Mouse (Mus musculus): ENCODE measurements around the gene Fosb.
A peak's percentile ranks its signal among the peaks of the same experiment; 100 is the strongest.

Fosb gene

DNA sequence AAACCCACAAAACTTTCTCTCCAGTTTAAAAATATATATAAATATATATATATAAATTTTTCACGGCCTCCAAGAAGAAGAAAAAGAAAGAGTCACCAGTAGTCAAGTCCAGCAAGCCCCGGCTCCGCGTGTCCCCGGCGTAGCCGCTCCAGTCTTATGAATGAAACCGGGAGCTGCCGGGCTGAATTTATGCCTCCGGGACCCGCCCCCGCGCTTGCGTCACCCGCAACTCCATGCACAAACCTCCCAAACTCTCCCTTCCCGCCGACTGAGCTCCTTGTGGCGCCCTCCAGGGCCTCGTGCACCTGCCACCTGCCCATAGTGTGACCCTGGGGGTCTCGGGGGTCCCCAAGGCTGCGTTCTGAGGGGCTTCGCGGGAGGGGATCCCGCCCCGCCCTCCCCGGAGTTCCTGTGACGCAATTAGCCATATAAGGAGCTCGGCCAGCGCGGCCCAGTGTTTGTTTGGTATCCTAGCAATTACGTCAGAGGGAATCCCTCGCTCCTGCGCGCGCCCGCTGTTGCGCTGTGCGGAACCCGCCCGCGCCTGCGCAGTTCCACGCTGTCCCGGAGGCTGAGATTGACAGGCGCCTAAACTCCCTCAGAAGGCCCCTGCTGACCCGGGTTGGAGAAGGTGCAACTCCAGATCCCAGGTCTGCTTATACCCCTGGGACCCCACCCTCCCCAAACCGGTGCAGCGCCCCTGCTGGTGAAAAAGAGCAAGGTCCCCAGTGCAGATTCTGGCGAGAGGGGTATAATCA, at the start of gene Fosb:
Fosb (minus strand) TSS at position 168 of the 758 bp plus-strand sequence.
- peak; percentile 91 for DNase-seq

DNA sequence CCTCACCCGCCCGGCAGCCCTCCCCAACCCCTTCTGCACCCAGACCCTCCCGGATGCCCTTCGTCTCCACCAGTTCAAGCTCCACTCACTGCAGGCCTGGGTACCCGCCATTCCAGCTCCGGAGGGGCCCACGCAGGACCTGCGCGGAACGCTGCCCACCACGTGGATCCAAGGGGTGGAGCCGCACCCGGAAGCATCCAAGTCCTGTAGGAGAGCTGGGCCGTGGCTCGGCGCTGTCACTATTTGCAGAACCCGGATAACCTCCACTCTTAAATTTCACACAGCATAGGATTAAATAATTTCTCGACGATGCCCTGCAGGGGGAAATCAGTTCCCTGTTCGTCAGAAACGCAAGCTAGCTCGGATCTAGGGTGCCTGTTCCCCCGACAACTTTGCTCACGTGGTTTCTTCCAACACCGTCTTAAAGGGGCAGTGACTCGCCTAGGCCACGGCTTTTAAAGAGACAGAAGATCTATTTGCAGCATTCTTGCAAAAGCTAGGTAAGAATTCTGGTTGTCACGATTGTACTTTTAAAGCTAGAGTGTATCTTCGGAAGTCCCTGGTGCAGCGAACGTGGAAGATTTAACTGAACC, 49.5 kb upstream of the Fosb start, which contains the start of the genes Cd3eap and Ppp1r13l:
Cd3eap (minus strand) TSS at position 185 of the 593 bp plus-strand sequence.
Ppp1r13l (plus strand) TSS at position 451 of the 593 bp plus-strand sequence.
- peak; percentile 83 for DNase-seq

DNA sequence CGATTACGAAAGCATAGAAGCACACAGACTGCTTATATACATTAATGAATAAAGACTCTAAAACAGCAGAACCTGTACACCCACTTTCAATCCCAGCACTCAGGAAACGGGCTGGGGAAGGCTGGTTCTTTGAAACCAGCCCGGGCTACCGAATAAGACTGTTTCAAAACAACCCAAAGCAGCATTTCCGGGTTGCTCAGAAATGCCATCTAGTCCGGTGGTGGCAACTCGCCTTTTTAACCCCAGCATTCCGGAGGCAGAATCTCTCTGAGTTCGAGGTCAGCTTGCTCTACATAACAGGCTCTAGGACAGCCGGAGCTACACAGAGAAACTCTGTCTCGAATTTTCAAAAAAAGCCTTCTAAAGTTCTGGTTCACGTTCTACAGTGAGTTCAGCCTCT, 48.8 kb upstream of the Fosb start:
- no peak for DNase-seq

DNA sequence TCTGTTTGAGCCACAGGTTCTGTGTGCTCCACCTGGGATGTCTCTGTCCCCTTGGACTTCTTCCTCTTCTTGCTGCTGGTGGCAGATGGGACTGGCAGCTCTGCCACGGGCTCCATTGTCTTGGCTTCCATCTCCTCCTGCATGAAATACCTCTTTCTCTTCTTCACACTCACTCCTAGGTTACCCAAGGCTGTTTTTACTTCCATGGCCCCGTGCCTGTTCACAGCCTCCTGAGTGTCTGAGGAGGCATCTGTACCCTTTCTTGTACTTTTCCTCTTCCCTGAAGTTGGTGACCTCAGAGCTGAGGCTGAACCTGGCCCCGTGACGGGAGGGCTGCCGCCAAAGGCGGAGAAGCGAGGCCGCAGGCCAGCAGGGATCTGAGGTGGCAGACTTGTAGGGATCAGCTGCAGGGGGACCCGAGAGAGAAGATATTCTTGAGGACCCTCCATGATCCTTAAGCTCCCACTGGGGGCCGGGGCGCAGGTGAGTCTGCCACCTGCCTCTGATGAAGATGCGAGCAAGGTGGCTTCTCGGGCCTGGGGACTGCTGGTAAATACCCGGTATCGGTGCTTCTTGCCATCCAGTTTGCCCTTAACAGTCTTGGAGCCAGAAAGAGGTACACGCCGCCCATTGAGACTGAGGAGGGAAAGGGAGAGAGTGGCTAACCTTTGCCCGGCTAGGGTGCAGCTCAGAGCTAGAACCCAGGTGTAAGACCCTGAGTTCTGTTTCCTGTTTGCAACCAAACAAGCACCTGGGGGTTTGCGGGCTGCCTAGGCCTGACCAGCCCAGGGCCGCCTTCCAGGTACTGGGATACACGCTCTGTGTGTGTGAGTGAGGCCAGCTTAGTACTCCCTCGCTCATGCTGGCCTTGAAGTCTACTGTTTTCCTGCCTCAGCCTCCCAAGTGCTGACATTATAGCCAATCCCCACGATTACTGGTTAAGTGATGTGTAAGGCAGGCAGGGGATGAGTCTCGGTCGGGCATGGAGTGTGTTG, 47.8 kb upstream of the Fosb start:
- no peak for DNase-seq

DNA sequence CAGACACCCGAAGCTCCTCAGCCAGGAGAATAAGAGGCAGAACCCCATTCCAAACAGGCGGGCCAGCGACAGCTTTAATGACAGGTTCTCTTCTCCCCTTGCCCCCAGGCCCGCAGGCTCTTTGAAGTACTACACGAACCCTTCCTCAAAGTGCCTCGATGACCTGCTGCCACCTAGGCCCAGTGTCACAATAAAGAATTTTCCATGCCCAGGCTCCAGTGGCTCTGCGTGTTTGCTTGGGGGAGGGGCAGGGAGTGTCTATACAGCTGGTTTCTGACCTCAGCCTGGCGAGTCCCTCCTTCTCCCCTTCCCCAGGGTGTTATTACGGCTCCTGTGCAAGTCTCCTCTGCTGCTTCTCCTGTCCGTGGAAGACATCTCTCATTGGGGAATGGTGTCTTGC, 46.5 kb upstream of the Fosb start:
- DNase-seq = no peak

DNA sequence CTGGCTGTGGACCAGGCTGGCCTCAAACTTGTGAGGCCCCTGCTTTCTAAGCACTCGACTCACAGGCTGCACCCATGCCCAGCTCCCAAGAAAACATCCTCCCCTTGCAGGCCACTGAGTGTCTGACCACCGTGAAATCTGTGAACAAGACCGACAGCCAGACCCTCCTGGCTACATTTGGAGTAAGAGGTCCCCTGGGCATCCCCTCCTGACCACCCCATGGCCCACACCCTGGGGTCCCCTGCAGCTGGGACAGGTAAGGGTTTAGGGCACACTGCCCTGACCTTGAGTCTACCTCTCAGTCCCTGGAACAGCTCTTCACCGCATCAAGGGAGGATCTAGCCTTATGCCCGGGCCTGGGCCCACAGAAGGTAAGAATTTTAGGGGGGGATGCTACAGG, 45.1 kb upstream of the Fosb start:
- DNase-seq = no peak

DNA sequence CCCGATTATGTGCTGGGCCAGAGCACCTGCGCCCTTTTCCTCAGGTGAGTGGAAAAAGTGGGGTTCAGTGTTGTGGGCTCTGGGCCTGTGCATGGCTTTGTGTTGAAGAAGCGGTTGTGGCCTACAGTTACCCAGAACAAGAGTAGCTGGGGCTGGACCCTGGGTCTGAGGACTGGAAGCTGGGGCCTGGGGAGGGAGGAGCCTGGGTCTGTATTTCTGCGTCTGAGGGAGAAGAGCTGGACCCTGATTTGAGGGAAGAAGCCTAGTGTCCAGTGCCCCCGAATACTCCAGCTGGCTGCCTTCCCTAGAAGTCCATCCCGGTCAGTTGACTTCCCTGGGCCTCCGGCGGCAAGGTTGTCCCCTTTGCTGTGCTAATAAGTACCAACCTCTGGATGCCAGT, 40.4 kb upstream of the Fosb start:
- no peak for DNase-seq

DNA sequence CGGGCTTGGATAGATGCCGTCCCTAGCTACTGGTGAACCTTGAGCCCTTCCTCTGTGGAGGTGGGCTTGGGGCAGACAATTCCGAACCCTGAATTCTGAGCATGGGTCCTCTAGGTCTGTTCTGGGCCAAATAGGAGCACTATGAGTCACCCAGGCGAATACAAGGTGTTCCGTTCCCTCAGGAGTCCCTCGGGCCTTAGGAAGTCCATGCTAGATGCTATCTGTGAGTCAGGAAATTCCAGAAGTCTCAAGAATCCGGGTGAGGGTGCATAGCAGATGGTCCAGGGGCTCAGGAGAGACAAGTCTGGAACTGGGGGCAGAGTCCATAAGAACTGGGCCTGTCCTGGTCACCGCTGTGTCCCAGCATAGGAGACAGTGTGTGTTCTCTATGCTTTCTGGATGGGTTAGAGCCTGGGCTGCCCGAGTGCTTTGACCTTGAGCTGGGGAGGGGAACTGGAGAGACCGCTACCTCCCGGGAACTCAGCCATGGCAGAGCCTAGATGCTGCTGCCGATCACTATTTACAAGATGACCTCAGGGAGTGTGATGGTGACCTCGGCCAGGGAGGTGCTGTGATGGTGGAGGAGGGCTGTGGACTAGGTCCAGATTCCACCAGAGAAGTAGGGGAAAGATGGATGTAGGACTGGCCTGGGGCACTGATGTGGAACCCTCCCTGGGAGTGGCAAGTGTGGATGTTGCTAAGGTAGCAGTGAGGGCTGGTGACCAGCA, 39.5 kb upstream of the Fosb start:
- DNase-seq = no peak

DNA sequence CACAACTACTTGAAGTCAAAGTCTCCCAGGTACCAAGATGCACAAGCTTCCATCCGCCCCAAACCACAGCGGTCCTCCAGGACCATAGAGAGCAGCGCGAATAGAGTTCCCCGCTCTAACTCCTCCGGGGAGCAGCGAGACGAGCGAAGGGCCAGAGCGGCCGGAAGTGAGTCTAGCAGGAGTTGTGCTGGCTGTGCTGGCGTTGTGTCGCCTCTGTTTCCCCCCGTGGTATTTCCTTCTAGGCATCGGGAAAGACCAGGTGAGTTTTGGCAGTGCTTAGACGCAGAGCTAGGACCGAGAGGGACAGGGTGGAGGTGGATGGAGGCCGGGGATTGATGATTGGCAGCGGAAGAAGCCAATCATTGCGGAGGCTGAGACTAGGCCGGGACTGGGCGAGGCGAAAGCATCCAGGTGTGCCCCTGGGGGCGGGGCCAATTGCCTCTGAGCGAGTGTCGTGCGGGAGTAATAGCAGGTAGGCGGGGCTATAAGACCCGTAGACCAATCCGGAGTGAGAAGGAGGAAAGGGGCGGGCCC, 35.2 kb upstream of the Fosb start:
- DNase-seq = peak; percentile 99

DNA sequence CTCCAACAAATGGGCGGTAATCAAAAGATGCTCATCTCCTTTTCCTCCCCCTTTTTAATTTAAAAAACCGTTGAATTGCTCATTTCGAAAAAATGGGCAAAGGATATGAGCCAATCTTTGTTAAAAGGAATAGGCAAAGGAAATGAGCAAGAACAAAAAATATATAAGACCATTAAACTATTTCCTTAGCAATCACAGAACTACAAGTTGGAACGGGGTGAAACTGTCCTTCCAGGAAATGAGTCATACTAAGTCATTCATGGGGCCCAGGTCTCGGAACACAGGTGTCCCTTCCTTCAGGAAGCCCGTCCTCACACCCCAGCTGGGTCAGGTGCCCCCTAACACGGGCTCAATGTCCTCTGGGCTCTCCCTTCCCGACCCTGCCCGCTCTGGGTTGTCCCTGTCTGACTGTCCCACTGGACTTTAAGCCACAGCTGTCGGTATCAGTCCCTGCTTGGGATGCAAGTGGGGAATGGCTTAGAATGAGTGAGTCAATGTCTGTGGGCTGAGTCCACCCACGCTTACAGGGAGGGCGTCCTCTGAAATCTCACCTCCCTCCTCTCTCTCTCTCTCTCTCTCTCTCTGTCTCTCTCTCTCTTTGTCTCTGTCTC, 34.5 kb upstream of the Fosb start, which contains the start of gene Ercc1:
Ercc1 (plus strand) TSS at position 542 of the 611 bp plus-strand sequence.
- no peak for DNase-seq

DNA sequence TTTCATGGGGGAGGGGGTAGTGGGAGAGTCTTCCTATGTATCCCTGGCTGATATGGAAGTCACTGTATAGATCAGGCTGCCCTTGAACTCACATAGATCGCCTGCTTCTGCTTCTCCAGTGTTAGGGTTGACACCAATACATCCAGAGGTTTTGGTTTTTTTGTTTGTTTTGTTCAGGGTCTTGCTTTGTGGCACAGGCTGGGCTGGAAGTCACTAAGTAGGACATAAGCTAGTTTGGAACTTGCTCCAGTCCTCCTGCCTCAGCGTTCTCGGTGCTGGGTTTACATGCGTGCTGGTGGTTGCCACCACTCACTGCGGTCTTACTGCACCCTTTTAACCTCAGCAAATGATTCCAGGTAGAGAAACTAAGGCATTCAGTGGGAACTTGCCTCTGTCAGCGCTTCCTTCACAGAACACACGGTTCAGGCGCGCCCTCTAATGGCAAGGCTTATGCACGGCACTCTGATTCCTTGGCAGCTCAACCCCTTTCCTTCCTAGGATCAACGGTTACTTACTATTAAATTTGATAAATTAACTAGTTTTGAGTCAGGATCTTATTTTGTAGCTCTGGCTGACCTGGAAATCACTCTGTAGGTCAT, 33.5 kb upstream of the Fosb start:
- DNase-seq = peak; percentile 81

DNA sequence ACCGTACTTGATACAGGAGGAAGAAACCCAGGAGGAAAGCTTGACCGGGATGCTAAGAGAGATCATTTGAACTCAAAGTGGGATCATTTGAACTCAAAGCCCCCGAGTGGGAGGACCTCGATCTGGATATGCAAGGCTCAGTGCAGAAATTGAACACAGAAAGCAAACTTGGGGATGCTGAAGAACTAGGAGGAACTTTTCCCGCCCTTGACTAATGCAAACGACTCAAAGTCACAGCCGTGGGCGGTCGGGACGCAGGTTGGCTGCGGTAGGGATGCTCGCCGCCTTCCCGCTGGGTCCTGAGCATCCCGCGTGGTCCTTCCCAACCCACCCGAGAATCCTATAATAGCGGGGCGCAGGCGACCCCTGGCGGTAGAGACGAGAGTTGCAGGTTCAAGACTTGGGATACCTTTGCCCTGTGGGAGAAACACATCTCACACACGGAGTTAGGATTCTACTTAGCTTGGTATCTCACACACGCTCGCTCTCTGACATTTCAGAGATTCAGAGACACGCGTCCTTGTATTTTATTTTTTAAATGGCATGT, 32.7 kb upstream of the Fosb start:
- peak; percentile 79 for DNase-seq

DNA sequence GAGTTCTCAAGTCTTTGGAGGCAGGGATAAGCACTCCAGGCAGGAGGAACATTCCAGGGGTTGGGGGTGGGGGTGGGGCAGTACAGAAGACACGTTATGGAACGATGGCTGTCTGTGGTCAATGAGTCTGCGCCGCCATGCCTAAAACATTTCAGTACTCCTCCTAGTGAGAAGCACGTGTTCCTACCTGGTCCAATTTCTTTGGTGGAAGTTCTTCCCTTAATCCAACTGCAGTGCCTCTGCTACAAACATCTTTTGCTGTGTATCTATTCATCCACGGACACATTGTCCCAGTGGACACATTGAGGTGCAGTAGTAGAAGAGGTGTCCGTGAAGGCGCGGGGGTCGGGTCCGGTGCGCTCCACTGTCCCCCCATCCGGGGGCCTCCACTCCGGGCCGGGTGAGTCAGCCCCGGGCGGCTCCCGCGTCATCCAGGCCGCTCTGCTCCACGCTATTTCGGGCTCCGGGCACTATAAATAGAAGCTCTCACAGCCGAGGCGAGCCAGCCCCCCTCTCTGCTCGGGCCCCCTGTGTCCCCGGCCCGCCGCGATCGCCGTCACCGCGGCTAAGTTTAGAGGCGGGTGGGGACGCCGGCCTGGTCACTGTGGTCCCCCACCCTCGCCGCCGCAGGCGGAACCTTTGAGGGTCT, 32.0 kb upstream of the Fosb start:
- DNase-seq = no peak

DNA sequence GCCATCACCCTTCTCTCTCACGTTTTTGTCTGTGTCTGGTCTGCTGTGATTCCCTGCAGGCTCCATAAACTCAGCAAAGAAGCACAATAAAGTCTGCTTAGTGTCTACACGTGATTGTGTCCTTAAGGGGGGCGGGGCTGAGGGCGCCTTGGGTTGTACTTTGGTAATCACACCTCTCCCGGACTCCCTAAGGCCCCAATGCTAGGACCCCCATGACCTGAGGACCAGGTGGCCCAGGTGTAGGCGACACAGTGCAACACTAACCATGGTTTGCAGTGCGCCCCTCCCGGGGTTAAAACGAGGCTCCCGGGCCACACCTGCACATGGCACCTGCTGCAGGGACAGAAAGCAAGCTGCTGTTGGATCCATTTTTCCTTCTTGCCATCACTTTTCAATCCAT, 31.4 kb upstream of the Fosb start:
- DNase-seq = no peak

DNA sequence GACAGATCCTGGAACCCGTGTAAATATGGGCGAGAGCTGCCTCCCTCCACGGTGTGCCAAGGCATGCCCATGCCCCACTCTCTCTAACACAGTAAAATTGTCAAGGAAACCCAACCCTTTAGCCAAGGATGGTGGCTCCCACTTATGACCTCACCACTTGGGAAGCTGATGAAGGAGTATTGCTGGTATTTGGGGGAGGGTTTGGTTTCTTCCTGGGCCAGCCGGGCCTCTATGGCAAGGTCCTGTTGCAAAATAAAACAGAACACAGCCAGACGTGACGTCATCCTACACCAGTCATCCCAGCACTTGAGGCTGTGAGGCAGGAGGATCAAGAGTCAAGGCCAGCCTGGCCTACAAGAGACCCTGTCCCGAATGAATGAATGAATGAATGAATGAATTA, 28.7 kb upstream of the Fosb start:
- no peak for DNase-seq

DNA sequence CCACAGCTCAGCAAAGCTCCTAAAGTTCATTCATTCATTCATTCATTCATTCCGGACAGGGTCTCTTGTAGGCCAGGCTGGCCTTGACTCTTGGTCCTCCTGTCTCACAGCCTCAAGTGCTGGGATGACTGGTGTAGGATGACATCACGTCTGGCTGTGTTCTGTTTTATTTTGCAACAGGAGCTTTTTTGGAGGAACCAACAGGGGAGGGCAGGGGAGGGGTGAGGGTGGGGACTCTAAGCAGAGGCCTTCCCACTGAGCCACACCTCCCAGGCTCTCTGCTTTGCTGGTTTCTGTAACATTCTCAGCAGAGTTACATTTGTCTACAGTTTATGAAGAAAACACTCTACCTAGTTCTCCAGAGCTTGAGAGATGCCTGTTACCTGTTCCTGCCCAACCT, 28.2 kb upstream of the Fosb start:
- DNase-seq = no peak

DNA sequence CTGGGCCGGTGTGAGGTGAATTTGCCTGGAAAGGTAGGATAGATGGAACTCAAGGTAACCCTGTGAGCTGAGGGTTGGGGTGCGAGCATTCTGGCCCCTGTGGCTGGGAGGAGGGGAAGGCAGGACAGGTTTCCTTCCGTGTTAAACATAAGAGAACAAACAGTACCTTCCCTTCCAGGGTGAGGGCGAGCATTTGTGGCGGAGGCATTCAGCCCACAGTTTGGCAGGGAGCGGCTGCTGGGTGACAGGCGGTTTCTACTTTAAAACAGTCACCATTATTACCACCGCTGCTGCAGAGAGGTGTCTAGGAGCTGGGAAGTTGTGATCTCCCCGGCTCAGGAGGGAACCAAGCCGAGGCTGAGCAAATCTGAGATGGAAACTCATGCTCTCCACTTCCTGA, 27.3 kb upstream of the Fosb start:
- no peak for DNase-seq

DNA sequence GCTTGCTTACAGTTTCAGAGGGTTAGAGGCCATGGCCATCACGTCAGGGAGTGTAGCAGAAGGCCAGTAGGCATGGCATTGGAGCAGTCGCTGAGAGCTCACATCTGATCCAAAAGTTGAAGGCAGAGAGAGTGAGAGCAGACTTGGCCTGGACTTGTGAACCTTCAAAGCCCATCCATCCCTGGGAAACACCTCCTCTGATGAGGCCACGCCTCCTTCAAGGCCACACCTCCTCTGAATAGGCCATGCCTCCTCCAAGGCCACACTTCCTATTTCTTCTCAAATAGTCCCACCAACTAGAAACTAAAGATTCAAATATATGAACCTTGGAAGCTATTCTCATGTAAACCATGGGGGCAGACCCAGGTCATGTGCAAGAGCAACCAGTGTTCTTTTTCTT, 25.7 kb upstream of the Fosb start:
- DNase-seq = peak; percentile 50

DNA sequence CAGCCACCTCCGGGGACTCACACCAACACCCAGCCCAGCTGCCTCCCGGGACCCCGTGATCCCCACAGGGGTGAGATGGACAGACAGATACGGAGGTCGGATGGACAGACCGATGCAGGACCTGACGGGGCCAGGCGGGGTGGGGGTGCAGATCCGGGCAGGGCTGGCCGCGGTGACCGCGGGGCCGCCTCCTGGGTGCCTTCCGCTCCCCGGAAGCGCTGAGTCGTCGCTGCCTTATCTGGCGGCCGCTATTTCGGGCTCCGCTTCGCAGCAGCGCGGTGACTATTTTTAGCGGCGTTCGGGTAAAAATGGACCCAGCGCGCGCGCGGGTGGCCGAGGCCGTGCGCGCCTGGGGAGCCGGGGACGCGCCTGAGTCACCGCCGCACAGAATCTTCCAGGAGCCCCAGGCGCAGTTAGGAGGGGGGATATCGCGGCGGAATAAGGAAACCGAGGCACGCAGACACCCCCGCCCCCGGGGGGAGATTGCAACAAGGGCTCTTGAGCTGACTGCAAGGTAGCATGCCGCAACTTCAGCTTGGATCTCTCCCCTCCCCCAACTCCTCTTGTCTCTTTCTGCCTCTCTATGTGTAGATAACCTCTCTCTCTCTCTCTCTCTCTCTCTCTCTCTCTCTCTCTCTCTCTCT, 23.0 kb upstream of the Fosb start:
- DNase-seq = peak; percentile 72

DNA sequence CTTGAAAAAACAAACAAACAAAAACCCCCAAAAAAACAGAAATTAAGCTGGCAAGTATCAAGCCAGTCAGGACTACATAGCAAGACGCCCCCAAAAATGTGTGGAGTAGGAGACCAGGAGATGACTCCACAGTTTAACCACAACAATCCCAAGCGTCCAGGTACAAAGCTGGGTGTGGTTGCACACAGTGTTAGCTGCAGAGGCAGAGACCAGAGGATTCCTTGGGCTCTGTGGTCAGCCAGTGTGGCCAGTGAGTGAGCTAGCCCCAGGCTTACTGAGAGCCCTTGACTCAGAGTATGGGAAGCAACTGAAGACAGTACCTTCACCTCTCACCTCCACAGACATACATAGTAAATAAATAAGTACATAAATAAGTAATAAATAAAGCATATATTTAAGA, 22.1 kb upstream of the Fosb start:
- DNase-seq = no peak
